Mouse (Mus musculus): ENCODE results near the gene Dlg2. TPM values are rescaled to one million over a fixed set of nuclear protein-coding genes. Genes with fewer than 3 reads are reported as not detected.

Gene Dlg2
- polyA plus RNA-seq (2014; fragmentation: Illumina TruSeq; extraction: RNeasy Lipid Tissue Mini Kit (QIAGEN cat#74804)) = 7.4 TPM

DNA sequence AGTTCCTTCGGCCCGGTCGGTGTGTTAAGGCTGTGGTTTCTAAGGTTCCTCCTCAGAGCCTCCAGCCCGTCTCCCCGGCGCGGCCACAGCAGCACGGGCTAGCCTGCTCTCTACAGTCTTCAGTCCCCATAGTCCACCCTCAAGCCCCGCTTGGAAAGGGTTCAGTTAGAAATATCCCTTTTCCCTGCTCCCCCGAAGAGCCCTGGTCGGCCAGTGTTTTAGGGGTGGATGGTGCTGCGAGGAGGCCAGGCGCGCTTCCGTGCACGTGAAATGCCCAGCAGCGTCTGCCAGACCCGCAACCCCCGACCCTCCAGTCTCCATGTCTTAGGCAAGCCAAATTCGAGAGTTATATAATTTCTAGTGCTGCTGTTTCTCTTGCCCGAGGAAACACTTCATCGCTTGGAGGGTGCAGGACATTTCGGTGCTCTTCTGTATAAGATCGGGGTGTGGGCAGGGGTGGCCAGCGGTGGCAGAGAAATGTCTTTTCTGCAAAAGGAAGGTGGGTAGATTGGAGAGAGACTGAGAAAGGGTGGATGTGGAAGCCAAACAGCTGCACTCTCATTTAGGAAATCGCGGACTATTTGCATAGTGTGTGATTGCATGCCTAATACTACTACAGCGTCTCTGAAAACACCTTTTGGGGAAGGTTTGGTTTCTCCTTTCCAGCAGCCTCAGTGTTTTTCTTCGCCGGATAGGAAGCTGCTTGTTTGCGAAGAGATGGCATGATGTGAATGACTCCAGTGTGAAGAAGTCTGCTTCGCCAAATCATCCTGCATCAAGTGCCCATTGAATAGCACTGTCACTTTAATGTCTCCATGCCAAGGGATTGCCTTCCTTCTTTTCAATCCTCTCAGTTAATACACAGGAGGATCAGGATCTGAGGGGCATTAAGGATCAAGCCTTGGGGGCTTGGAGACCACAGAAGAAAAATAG is at the start of gene Dlg2:
Dlg2 (plus strand) TSS at position 360 of the 933 bp plus-strand sequence.

DNA sequence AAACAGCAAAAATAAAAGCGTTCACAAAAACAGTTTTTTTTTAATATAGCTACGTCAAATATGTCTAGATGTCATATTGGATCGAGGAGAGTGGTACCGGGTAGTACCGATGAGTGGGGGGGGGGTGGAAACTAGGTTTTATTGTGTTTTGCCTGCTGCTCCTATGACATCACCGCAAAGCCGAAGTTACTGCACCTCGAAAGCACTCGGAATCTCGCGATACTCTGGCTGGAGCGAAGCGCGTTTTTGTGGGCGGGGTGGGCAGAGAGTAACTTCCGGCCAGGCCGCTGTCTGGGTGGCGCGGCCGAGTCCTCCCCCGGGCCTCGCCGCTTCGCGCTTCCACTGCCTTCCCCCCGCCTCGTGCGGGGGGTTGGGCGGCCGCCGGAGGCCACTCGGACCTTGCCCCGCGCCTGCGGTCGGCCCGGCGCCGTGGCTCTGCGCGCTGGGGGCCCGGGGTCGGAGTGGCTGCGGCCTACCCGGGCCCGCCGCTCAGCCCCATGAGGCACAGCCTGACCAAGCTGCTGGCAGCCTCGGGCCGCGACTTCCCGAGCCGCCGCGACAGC is 33.9 kb upstream of the Dlg2 start, which contains the start of gene Crebzf:
Crebzf (plus strand) TSS at position 212 of the 563 bp plus-strand sequence.

DNA sequence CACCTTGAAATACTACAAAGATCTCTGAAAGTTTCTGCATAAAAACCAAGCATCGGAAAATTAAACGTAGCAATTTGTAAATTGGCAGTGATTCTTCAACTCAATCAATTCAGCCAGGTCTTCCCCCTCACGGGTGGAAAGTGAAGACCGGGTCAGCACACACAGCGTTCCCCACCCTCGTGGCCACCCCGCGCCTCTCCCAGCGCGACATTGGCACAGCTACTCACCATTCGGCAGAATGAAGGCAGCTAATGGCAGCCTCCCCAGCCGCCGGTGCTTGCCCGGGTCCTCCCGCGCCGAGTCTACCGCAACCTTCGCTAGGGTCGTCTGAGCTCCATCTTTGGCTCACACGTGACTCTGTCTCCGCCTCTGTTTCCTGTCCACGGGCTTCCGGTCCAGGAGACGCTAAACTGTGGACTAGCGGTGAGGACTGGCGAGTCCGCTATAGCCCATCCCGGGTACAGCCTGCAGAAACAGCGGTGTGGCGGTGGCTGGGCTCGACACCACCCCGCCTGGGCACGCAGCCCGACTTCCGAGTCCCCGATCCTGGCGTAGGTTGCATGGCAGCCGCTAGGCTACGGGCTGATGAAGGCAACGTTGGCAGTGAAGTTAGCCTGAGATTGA is 19.5 kb upstream of the Dlg2 start, which contains the start of gene Tmem126a:
Tmem126a (minus strand) TSS at position 385 of the 624 bp plus-strand sequence.

DNA sequence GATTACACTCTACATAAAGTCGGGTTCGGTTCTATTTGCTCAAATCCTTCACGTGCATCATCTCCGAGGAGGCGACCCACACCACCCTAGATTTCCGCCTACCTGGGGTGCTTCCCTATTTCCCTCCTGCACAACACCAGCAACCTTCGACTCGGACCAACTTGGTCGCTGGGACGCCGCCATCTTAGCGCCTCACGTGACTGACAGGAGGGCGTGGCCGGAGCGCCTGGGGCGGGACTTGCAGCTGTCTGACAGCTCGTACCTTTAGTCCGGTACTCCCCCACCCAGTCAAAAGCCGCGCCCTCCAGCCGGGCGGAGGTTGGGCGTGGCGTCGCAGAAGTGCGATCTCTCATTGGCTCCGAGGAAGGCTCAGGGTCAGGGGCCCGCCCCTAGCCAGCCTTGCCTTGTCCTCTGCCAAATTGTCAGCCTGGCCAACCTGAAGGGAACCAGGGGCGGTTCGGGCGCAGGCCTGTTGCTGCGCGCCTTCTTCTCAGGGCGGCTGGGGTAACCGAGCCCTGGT is 619 bp upstream of the Dlg2 start, which contains the start of gene Tmem126b:
Tmem126b (minus strand) TSS at position 209 of the 520 bp plus-strand sequence.

Other genes with a start within 250 kb of the Dlg2 start
- gene Ccdc83, start 210.9 kb upstream of the Dlg2 start, polyA plus RNA-seq (2014; fragmentation: Illumina TruSeq; extraction: RNeasy Lipid Tissue Mini Kit (QIAGEN cat#74804)) = not detected
- 35.0 TPM for gene Sytl2, start 174.4 kb upstream of the Dlg2 start, polyA plus RNA-seq (2014; fragmentation: Illumina TruSeq; extraction: RNeasy Lipid Tissue Mini Kit (QIAGEN cat#74804))
- gene Ccdc89, start 50.1 kb upstream of the Dlg2 start, polyA plus RNA-seq (2014; fragmentation: Illumina TruSeq; extraction: RNeasy Lipid Tissue Mini Kit (QIAGEN cat#74804)) = 2.3 TPM
- gene Crebzf, start 33.9 kb upstream of the Dlg2 start, polyA plus RNA-seq (2014; fragmentation: Illumina TruSeq; extraction: RNeasy Lipid Tissue Mini Kit (QIAGEN cat#74804)) = 110 TPM
- 117 TPM for gene Tmem126a, start 19.4 kb upstream of the Dlg2 start, polyA plus RNA-seq (2014; fragmentation: Illumina TruSeq; extraction: RNeasy Lipid Tissue Mini Kit (QIAGEN cat#74804))
- 46.8 TPM for gene Tmem126b, start 671 bp upstream of the Dlg2 start, polyA plus RNA-seq (2014; fragmentation: Illumina TruSeq; extraction: RNeasy Lipid Tissue Mini Kit (QIAGEN cat#74804))